Mouse (Mus musculus): ENCODE data around the gene Dnah1.

Dnah1 gene

GRCm38 (mm10) chr14:31323849-31324792, at the start of gene Dnah1:
TSS of gene Dnah1 (minus strand) at chr14:31323896.
- peak; percentile 61 to 73 for DNase-seq

GRCm38 (mm10) chr14:31369377-31369776, 45.7 kb upstream of the Dnah1 start:
- no peak for DNase-seq

GRCm38 (mm10) chr14:31367951-31368350, 44.3 kb upstream of the Dnah1 start:
- no peak for DNase-seq

GRCm38 (mm10) chr14:31365350-31365749, 41.7 kb upstream of the Dnah1 start:
- DNase-seq: peak; percentile 74 to 88

GRCm38 (mm10) chr14:31364589-31364988, 40.9 kb upstream of the Dnah1 start:
- DNase-seq: no peak

GRCm38 (mm10) chr14:31362236-31362635, 38.5 kb upstream of the Dnah1 start:
- DNase-seq: no peak

- no peak for DNase-seq
Measured at GRCm38 (mm10) chr14:31345367-31345766, 21.7 kb upstream of the Dnah1 start.

- no peak for DNase-seq
Measured at GRCm38 (mm10) chr14:31343241-31343640, 19.5 kb upstream of the Dnah1 start.

GRCm38 (mm10) chr14:31337947-31338346, 14.3 kb upstream of the Dnah1 start:
- DNase-seq: no peak

GRCm38 (mm10) chr14:31337406-31337805, 13.7 kb upstream of the Dnah1 start:
- DNase-seq: no peak

GRCm38 (mm10) chr14:31336369-31337155, 12.9 kb upstream of the Dnah1 start, which contains the start of gene Capn7:
TSS of gene Capn7 (plus strand) at chr14:31336638.
- peak; percentile 99 for DNase-seq

GRCm38 (mm10) chr14:31335765-31336164, 12.1 kb upstream of the Dnah1 start:
- no peak for DNase-seq

- no peak for DNase-seq
Measured at GRCm38 (mm10) chr14:31330957-31331356, 7.3 kb upstream of the Dnah1 start.

- DNase-seq: no peak
Measured at GRCm38 (mm10) chr14:31329741-31330140, 6.0 kb upstream of the Dnah1 start.

- DNase-seq: no peak
Measured at GRCm38 (mm10) chr14:31327681-31328080, 4.0 kb upstream of the Dnah1 start.

- DNase-seq: no peak
Measured at GRCm38 (mm10) chr14:31327196-31327595, 3.5 kb upstream of the Dnah1 start.

GRCm38 (mm10) chr14:31326770-31327169, 3.1 kb upstream of the Dnah1 start:
- no peak for DNase-seq

- DNase-seq: no peak
Measured at GRCm38 (mm10) chr14:31325551-31325950, 1.9 kb upstream of the Dnah1 start.

- peak in 1 of 2 experiments; percentile 9 for DNase-seq
Measured at GRCm38 (mm10) chr14:31324851-31325250, 1.2 kb upstream of the Dnah1 start.

GRCm38 (mm10) chr14:31323189-31323588, 507 bp downstream of the Dnah1 start:
- peak; percentile 51 to 54 for DNase-seq

GRCm38 (mm10) chr14:31322191-31322590, 1.5 kb downstream of the Dnah1 start:
- no peak for DNase-seq

- DNase-seq: no peak
Measured at GRCm38 (mm10) chr14:31321181-31321580, 2.5 kb downstream of the Dnah1 start.

- no peak for DNase-seq
Measured at GRCm38 (mm10) chr14:31319546-31319945, 4.2 kb downstream of the Dnah1 start.

GRCm38 (mm10) chr14:31317754-31318153, 5.9 kb downstream of the Dnah1 start:
- DNase-seq: no peak
